Mouse (Mus musculus) MEL-GATA-1-ER (cell line): ENCODE data around the gene Npr2.

Experiments used
- DNase-seq: peaks from one replicate; pipeline ENCODE4 v3.0.0-alpha.2; 2012; ENCODE audit warnings: low read depth; ENCODE audit errors: extremely low read depth

Gene Npr2

GRCm38 (mm10) chr4:43620146-43620778, 11.5 kb upstream of the Npr2 start:
- DNase-seq, result no peak

GRCm38 (mm10) chr4:43629106-43629817, 2.5 kb upstream of the Npr2 start:
- DNase-seq, result no peak

- peak; percentile 75 for DNase-seq
Observed at GRCm38 (mm10) chr4:43630030-43630581, 1.6 kb upstream of the Npr2 start.

DNA sequence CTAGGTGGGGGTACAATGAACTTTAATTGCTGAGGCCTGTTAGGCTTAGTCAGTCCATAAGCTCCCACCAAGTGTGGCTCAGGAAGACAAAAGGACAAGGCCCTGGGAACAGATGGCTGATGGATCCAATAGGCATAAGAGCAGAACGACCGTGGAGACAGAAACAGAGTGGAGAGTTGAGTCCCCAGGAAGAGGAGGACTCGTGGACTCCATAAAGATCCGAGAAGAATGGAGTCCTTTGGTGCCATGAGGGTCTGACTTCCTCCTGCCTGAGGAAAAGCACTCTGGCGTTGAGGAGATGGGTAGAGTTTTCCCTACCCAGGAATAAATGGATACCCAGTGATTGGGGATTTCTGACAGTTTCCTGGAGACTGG, 1.1 kb upstream of the Npr2 start:
- no peak for DNase-seq

DNA sequence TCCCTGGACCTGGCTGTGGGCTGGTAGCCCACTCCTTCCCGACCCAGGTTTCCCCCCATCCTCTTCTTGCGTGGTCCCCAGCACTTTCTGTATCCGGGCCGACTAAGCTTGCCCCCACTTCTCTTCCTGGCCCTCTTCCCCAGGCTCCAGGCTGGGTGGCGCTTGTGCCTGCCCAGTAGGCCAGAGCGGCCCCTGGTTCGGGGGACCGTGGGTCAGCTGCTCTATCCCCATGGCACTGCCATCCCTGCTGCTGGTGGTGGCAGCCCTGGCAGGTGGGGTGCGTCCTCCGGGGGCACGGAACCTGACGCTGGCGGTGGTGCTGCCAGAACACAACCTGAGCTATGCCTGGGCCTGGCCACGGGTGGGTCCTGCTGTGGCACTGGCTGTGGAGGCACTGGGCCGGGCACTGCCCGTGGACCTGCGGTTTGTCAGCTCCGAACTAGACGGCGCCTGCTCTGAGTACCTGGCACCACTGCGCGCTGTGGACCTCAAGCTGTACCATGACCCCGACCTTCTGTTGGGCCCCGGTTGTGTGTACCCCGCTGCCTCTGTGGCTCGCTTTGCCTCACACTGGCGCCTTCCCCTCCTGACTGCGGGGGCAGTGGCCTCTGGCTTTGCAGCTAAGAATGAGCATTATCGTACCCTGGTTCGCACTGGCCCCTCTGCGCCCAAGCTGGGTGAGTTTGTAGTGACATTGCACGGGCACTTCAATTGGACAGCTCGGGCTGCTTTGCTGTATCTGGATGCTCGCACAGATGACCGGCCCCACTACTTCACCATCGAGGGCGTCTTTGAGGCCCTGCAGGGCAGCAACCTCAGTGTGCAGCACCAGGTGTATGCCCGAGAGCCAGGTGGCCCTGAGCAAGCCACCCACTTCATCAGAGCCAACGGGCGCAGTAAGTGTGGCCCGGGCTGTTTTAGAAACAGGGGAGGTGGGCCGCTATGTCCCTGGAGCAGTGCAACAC, 503 bp downstream of the Npr2 start:
- DNase-seq, result no peak

DNA sequence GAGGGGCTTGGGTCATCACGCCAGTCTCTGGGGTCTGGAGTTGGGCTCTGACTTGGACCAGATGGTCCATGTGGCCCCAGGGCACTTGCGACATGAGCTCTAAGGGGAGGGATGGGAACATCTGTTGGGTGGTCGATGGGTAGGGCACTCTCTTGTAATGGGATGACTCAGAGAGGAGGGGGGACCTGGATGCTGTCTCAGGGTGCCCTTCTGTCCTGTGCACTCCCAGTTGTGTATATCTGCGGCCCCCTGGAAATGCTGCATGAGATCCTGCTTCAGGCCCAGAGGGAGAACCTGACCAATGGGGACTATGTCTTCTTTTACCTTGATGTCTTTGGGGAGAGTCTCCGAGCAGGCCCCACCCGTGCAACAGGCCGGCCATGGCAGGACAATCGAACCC, 1.6 kb downstream of the Npr2 start:
- DNase-seq, result no peak

GRCm38 (mm10) chr4:43633736-43634135, 2.0 kb downstream of the Npr2 start:
- DNase-seq, result no peak

DNA sequence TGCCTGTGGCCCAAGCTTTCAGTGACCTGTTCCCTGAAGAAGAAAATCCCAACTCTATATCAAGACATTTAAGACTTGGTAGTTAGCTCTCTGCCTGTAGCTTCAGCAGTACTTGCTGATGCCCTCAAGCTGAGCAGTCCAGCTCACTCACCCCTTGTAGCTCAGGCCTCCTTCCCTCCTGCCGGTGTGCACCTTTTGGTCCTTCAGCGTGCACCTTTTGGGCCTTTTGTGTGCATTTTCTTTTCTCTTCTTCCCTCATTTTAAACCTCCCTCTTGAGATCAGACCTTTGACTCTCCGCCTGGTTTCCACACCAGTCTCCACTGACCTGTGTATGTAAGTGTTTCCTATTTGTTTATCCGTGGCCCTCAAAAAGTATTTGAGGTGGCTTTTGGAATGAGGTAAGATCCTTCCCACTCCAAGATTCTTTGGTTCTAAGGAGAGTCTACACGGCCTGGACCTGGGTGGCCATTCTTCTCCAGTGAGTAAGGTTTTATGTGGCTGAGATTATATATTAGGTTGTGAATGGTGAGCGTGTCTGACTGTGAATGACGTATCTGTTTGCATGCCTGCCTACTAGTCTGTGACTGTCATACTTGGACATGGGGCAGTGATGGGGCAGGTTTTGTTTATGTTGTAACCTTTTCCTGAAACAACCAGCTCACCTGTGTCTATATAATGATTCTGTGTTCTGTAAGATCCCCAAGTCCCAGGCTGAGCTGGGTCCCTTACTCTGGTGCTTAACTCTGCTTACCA, 3.1 kb downstream of the Npr2 start:
- DNase-seq, result no peak

- DNase-seq, result no peak
Observed at GRCm38 (mm10) chr4:43636751-43637150, 5.0 kb downstream of the Npr2 start.

DNA sequence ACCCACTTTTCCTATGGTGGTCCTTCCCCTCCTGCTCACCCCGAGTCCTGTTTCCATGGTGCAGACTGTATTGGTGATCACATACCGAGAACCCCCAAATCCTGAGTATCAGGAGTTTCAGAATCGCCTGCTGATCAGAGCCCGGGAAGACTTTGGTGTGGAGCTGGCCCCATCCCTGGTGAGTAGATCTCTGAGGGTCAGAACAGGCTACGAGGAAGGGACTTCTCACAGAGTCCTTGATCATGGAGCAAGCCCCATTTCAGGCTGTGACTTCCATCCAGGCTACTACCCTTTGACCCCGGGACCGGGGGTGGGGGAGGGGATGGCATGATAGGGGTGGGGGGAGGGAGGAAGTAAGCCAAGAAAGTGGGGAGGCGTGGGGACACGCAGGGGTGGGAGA, 8.3 kb downstream of the Npr2 start:
- no peak for DNase-seq

- no peak for DNase-seq
Observed at GRCm38 (mm10) chr4:43640491-43640890, 8.8 kb downstream of the Npr2 start.

DNA sequence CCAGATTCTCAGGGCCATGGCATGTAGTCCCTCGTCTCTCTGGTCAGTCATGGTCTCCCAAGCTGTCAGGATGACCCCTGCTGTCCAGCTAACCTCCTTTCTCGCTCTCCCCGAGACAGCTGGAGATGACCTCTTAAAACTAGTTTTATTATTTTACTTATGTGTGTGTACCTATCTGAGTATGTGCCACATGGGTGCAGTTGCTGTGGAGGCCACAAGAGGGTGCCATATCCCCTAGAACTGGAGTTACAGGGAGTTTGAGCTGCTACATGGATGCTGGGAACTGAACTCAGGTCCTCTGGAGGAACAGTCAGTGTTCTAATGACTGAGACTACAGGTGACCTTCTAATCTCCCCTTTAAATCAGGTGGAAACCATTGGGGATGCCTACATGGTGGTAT, 18.0 kb downstream of the Npr2 start:
- DNase-seq, result no peak

DNA sequence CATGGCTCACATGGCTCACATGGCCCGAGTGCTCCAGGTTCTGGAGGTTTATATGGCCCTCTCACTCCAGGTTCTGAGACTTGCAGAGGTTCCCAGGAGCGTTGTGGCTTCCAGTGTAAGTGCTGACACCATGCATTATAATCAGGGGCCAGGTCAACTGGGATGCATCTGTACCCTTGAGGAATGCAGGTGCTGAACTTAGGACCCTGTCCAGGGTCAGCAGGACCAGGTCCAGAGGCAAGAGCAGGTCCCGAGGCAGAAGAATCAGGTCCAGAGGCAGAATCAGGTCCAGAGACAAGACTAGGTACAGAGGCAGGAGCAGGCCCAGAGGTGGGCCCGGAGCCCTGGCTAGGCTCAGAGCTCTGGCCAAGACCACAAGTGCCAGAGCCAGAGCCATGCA, 21.0 kb downstream of the Npr2 start:
- no peak for DNase-seq

GRCm38 (mm10) chr4:43653161-43654015, 21.7 kb downstream of the Npr2 start, which contains the start of gene Spag8:
Spag8 (minus strand) TSS chr4:43653594.
- DNase-seq, result peak; percentile 74

- DNase-seq, result no peak
Observed at GRCm38 (mm10) chr4:43655656-43656338, 24.1 kb downstream of the Npr2 start.

DNA sequence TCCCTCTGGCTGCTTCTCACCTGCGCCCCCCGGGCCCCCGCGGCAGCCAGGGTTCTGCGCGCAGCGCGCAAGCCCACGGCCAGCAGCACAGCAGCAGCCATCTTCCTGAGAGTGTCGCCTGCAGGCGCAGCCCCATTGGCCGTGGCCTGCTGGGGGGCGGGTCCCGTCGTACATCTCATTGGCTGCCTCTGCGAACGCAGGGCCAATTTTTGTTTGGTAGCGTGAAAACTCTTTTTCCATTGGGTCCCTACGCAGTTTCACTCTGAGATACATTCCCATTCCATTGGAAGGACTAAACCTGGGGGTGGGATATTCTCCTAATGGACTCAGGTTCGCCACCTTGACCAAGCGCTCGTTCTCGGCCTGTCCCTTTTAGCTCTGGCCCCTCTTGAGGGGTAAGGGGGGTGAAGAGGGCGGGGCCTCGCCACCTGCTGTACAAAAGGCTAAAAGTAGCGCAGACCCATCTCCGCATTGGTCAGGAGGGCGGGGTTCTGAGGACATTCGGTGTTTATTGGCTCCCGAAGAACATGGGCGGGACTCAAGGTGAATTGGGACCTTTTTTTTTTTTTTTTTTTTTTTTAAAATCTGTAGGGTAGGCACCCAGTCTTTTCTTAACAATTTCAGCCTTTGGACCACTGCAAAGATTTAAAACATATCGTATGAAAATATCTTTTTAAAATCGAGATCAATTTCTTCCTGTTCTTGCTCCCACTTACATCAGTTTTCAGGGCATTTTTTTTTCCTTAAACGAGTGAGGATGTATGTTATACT, 24.8 kb downstream of the Npr2 start, which contains the start of gene Hint2:
Gene Hint2, minus strand, starts transcription at position 128 of the 771 bp plus-strand sequence.
- peak; percentile 99 for DNase-seq

DNA sequence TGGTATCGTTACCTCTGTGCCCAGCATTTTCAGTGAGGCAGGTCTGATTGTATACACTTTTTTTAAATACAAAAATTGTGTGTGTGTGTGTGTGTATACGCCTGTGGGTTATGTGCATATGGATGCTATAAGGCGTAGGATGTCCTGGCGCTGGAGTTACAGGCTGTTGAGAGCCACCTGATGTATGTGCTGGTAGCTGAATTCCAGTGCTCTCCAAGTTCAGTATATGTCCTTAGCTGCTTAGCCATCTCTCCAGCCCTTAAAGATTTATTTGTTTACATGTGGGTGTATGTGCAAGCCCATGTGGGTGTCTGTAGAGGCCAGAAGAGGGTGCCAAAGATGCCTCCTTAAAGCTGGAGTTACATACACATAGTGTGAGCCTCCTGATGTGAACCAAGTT, 25.4 kb downstream of the Npr2 start:
- DNase-seq, result peak; percentile 46

GRCm38 (mm10) chr4:43666412-43666811, 34.7 kb downstream of the Npr2 start:
- DNase-seq, result no peak
